Mouse (Mus musculus): ENCODE measurements around the gene Itpr2. TPM values are rescaled to one million over a fixed set of nuclear protein-coding genes. Genes with fewer than 3 reads are reported as not detected.

Itpr2 gene
- polyA plus RNA-seq, 1 experiment from 2014 or later = 19.4 TPM

DNA sequence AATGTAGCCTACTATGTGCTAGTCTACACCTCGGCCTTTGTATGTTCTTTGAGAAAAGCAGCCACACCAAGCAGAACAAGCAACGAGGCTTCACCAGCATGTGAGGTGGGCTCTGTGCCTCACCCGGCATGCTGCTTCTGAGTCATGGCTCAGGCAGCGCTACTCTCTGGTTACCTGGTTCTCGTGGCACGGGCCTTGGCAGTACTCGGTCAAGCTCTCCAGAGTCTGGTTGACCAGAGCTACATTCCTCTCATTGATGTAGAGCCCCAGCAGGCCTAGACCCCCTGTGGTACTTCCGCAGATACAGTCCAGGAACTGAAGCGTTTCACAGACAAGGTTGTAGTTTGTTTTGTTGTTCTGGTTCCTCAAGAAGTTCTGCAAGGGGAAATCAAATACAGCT is 272.5 kb downstream of the Itpr2 start:
- no peak overlapping the region for H3K4me3 ChIP-seq
- no peaks in the 10 kb centered on the region for H3K27me3 ChIP-seq (ENCODE audit: insufficient read depth, poor library complexity, severe bottlenecking)
- no peak for DNase-seq (ENCODE audit: low spot score)
- peaks cover 7% of the 10 kb centered on the region; the same call in 1 of the 2 replicates for H3K4me1 ChIP-seq
- H3K27ac ChIP-seq = no peak overlapping the region
- peaks cover 17% of the 10 kb centered on the region; the same call in 1 of the 2 replicates for H3K36me3 ChIP-seq
- no peaks in the 10 kb centered on the region for H3K9me3 ChIP-seq
- 71% methylated on average over 9 of the region's 9 CpGs for WGBS

DNA sequence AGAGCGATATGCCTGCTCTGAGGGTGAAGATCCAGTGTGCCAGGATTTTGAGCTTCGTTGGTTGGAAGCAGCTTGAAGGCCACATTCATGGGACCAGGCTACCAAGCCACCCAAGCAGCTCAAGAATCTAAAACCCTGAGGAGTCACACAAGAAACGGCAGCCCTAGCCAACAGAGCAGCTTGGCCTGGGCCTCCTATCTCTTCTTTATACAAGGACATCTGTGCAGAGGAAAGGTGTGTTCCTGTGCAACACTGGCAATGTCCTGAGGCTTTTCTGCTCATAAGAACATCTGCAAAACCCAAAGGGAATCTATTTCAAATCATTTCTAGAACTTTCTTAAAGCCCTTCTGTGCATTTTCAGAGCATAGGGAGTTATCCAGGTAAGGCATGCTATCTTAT is 274.0 kb downstream of the Itpr2 start:
- Histone ChIP-seq H3K27ac (no peak overlapping the region), H3K27me3 (ENCODE audit: insufficient read depth, poor library complexity, severe bottlenecking) (no peaks in the 10 kb centered on the region), H3K4me3 (no peak overlapping the region), H3K36me3 (peaks cover 17% of the 10 kb centered on the region; the same call in 1 of the 2 replicates), H3K9me3 (no peaks in the 10 kb centered on the region), H3K4me1 (peaks cover 7% of the 10 kb centered on the region; the same call in 1 of the 2 replicates)
- WGBS = 82% methylated on average over 3 of the region's 3 CpGs
- no peak for DNase-seq (ENCODE audit: low spot score)

DNA sequence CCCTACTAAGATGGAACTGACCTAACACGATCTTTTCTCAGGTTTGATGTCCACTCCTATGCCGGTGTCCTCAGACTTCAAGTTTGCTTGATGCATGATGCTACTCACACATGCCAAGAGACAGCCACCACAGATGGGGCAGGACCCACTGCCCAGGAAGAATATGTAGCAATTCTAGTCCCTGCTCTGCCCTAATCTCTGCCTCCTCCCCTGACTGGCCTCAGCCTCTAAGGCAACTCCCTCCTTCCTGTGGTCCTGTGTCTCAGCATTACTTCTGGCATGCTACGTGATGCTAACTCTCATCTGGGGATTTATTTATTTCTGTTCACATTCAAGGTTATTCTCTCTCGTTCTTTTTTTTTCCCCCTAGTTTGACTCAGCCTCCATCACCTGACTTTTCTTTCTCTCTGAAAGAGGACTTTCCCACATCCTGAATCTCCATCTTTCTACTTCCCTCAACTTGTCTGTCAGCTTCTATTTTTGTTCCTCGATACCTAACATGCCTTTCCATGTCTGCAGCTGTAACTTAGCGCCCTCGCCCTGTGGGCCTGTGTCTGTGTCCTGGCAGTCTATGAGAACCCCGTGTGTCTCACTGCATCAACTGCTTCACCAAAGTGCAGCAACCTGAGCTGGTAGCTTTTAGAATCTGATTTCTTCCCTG is 279.5 kb downstream of the Itpr2 start:
- H3K9me3 ChIP-seq = no peaks in the 10 kb centered on the region
- H3K4me3 ChIP-seq = no peak overlapping the region
- 63% methylated on average over 8 of the region's 8 CpGs for WGBS
- H3K27me3 ChIP-seq (ENCODE audit: insufficient read depth, poor library complexity, severe bottlenecking) = no peaks in the 10 kb centered on the region
- DNase-seq (ENCODE audit: low spot score) = no peak
- H3K4me1 ChIP-seq = peaks cover 27% of the 10 kb centered on the region
- H3K27ac ChIP-seq = peak overlapping the region; percentile 71
- H3K36me3 ChIP-seq = peaks cover 8% of the 10 kb centered on the region; the same call in 1 of the 2 replicates

DNA sequence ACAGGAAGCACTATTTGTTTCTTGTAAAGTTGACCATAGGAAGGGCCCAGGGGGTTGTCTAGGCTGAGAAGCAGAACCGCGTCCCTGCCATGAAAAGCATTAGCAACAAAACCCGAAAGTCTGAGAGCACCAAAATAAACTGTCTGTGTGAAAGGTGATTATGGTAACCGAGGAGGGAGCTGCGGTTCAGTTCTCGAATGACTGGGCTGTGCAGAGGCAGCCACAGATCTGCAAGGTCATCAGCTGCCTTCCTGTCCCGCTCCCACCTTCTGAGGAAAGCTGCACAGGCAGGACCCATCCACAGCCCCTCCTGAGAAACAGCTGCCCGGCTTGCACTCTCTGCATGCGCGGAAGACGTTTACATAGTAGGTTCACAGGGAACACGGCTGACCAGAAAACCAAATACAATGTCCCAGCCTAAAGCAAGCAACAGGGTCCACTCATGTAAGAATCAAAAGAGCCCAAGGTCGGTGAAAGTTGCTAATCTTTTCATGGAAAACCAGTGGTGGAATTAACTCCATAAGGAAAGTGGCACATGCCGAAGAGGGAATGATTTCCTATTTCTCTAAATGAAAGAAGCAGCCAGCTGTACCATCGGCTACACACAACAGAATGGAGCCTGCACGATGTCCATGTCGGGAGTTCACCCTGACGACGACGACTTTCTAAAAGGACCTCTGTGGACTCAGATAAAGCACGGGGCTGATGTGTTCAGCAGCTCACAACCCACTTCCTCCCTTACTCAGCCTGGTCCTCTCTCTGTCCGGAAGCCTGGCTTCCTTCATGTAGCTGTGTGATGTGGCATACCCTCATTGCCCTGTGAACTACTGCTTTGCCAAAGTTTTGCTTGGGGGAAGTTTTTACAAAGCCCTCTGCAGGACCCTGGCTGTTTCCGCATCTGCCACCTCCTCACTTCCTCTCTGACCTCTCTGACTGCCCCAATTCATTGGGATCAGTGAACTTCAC is 280.4 kb downstream of the Itpr2 start:
- Histone ChIP-seq H3K36me3 (peaks cover 4% of the 10 kb centered on the region; the same call in 1 of the 2 replicates), H3K27ac (peak overlapping the region; percentile 71), H3K4me3 (no peak overlapping the region), H3K4me1 (peaks cover 27% of the 10 kb centered on the region), H3K9me3 (no peaks in the 10 kb centered on the region), H3K27me3 (ENCODE audit: insufficient read depth, poor library complexity, severe bottlenecking) (no peaks in the 10 kb centered on the region)
- DNase-seq (ENCODE audit: low spot score) = no peak
- WGBS = 47% methylated on average over 23 of the region's 23 CpGs

DNA sequence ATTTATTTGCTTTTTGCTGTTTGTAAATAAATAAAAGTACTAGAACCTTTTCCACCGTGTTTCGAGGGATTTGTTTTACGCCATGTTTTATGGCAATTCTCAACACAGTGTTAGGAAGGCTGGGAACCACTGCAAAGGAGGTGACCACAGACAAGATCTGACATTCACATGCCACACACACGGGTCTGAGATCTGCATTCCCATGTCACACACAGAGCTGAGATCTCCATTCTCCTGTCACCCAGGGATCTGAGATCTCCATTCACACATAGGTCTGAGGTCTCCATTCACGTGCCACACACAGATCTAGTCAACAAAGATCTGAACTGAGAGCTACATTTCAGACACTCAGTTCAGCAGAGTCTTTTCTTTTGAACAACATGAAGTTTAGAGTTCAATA is 282.0 kb downstream of the Itpr2 start:
- 82% methylated on average over 5 of the region's 5 CpGs for WGBS
- no peak for DNase-seq (ENCODE audit: low spot score)
- Histone ChIP-seq H3K9me3 (no peaks in the 10 kb centered on the region), H3K36me3 (peaks cover 4% of the 10 kb centered on the region; the same call in 1 of the 2 replicates), H3K4me1 (peaks cover 28% of the 10 kb centered on the region), H3K27me3 (ENCODE audit: insufficient read depth, poor library complexity, severe bottlenecking) (no peaks in the 10 kb centered on the region), H3K4me3 (no peak overlapping the region), H3K27ac (no peak overlapping the region)

DNA sequence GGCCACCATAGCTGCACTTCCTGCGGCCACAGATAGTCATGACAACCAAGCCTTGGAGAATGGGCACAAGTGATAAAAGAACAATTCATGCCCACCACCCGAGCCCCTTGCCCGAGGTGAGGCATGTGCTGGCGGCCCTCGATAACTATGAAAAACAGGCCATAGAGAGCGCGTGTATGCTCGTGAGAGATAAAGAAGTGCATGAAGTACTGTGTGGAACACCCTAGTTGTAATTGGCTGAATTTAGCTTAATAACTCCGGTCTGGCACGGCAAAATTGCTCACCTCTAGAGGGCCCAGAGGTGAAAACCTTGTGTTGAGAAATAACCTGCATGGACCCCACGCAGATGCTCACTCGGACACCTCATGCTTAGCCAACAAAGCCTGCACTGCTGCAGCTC is 282.5 kb downstream of the Itpr2 start:
- H3K4me3 ChIP-seq = no peak overlapping the region
- DNase-seq (ENCODE audit: low spot score) = no peak
- peaks cover 2% of the 10 kb centered on the region; the same call in 1 of the 2 replicates for H3K36me3 ChIP-seq
- peaks cover 28% of the 10 kb centered on the region for H3K4me1 ChIP-seq
- no peak overlapping the region for H3K27ac ChIP-seq
- 88% methylated on average over 12 of the region's 12 CpGs for WGBS
- H3K9me3 ChIP-seq = no peaks in the 10 kb centered on the region
- no peaks in the 10 kb centered on the region for H3K27me3 ChIP-seq (ENCODE audit: insufficient read depth, poor library complexity, severe bottlenecking)

DNA sequence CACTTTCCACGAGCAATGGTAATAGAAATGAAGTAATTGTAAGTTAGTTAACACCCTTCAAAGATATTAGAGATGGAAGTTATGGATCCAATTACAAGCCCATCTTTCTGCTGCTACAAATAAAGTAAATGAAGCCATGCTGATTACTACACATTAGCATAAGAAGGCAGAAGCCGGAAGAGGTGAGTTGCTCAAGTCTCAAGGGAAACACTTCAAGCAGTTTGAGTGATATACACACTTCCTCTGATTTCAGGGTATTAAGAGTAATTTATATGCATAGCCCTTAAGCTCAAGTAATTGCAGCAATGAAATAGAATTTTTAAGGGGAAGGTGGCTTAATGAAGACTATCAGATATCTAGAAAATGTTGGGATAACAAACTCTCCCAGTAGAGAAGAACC is 286.7 kb downstream of the Itpr2 start:
- no peak for DNase-seq (ENCODE audit: low spot score)
- Histone ChIP-seq H3K27me3 (ENCODE audit: insufficient read depth, poor library complexity, severe bottlenecking) (no peaks in the 10 kb centered on the region), H3K36me3 (no peaks in the 10 kb centered on the region), H3K27ac (no peak overlapping the region), H3K4me3 (no peak overlapping the region), H3K4me1 (0 out of 2 replicates have a peak, but pooled peaks cover 6% of the 10 kb centered on the region), H3K9me3 (no peaks in the 10 kb centered on the region)
- 82% methylated on average over 2 of the region's 2 CpGs for WGBS

DNA sequence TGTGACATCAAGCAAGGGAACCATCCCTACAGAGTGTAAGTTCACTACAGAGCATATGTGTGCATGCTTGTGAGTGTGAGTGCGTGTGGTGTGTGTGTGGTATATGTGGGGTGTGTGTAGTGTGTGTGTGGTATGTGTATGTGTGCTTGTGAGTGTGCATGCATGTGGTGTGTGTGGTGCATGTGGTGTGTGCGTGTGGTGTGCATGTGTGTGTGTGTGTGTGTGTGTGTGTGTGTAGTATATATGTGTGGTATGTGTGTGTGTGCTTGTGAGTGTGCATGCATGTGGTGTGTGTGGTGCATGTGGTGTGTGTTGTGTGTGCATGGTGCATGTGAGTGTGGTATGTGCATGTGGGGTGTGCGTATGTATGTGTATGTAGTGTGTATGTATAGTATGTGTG is 289.7 kb downstream of the Itpr2 start:
- Histone ChIP-seq H3K36me3 (no peaks in the 10 kb centered on the region), H3K9me3 (no peaks in the 10 kb centered on the region), H3K27me3 (ENCODE audit: insufficient read depth, poor library complexity, severe bottlenecking) (no peaks in the 10 kb centered on the region), H3K4me3 (no peak overlapping the region), H3K4me1 (peaks cover 13% of the 10 kb centered on the region; the same call in 1 of the 2 replicates), H3K27ac (no peak overlapping the region)
- no peak for DNase-seq (ENCODE audit: low spot score)
- WGBS = 84% methylated on average over 3 of the region's 3 CpGs

DNA sequence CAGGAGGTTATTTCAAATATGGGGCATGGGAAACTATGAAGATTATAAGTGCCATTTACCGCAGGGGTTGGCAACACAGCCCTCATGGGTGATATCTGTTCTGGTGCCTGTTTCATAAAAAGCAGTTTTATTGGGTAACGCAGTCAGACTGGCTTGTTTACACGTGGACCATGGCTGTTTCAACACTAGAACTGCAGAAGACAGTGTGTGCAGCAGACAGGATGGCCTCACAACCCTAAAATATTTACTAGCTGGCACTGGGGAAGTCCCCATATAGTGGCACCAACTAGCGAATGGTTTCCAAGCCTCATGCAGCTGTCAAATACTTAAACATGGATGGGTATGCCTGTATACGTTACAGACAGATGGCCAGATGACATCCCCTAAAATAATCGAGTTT is 290.8 kb downstream of the Itpr2 start:
- 83% methylated on average over 6 of the region's 6 CpGs for WGBS
- H3K4me1 ChIP-seq = peaks cover 15% of the 10 kb centered on the region; the same call in 1 of the 2 replicates
- H3K36me3 ChIP-seq = no peaks in the 10 kb centered on the region
- no peak overlapping the region for H3K4me3 ChIP-seq
- no peaks in the 10 kb centered on the region for H3K9me3 ChIP-seq
- no peak overlapping the region for H3K27ac ChIP-seq
- no peak for DNase-seq (ENCODE audit: low spot score)
- no peaks in the 10 kb centered on the region for H3K27me3 ChIP-seq (ENCODE audit: insufficient read depth, poor library complexity, severe bottlenecking)

DNA sequence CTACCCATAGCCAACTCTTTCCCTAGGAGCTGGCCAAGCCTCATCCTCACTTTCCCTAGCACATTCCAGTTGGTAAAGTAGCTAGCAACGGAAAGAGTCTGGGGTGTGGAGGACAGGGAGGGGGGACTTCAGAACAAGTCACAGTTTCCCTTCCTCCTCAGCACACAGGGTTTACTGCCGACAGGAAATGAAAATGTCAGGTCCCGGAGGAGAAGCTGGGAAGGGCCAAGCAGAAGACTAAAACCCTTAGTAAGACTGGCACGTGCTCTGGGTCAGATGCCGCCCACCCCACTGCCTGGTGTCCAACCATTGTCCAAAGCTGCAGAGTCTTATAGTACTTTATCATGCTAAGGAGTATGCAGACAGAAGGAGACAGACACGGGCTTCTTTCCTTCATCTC is 293.0 kb downstream of the Itpr2 start:
- Histone ChIP-seq H3K27me3 (ENCODE audit: insufficient read depth, poor library complexity, severe bottlenecking) (no peaks in the 10 kb centered on the region), H3K4me1 (peaks cover 16% of the 10 kb centered on the region), H3K9me3 (no peaks in the 10 kb centered on the region), H3K36me3 (no peaks in the 10 kb centered on the region), H3K4me3 (no peak overlapping the region), H3K27ac (no peak overlapping the region)
- WGBS = 58% methylated on average over 6 of the region's 6 CpGs
- no peak for DNase-seq (ENCODE audit: low spot score)

DNA sequence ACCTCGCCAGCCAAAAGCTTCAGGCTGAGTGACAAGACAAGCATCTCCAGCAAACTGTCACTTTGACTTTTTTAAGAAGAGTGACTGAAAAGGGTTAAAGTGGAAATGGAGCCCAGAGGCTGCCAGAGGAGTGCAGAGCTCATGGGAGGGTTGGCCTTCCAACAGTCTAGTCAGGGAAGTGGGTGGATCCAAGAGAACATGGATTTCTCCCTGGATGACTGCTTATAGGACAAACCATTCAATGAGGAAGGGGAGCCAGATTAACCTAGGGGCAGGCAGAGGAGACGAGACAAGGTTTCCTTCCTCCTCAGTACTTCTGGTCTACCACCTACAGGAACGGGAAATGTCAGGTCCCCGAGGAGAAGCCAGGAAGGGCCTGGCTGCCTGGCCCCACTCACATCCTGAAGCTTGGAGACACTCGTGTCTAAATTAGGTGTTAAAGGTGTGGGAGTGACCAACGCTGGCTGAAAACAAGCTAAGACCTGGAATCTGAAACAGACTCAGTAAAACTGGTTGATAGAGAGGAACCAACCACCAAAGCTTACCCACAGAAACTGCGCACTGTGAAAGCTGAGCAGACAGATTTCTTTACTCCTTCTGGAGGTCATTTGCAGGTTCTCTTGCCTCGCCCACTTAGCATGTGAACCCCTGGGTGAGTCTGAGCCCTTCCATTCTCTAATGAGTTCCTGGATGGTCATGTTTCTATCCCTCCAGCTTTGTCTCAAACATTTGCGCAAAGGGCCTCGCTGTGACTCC is 294.6 kb downstream of the Itpr2 start:
- 68% methylated on average over 10 of the region's 10 CpGs for WGBS
- Histone ChIP-seq H3K27me3 (ENCODE audit: insufficient read depth, poor library complexity, severe bottlenecking) (no peaks in the 10 kb centered on the region), H3K9me3 (no peaks in the 10 kb centered on the region), H3K36me3 (no peaks in the 10 kb centered on the region), H3K27ac (peak overlapping the region; percentile 6; the same call in 1 of the 2 replicates), H3K4me1 (peaks cover 16% of the 10 kb centered on the region), H3K4me3 (no peak overlapping the region)
- no peak for DNase-seq (ENCODE audit: low spot score)

DNA sequence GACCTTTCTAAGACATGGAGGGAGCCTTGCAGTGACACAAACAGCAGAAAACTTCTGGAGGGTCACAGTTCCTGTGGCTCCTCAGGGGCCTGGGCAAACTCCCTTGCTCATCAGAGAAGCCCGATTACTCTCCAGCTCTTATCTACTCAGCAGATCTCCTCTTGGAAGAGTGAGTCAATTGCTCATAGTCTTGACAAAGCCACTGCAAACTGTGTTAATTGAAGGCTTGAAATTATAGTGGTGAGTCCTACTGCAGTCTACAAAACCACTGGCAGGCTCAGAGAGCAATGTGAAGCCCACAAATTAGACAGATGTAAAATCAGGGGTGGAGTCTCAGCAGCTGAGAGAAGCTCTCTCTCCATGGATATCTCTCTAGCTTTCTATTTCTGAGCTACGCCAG is 296.9 kb downstream of the Itpr2 start:
- H3K4me3 ChIP-seq = no peak overlapping the region
- 57% methylated on average over 2 of the region's 2 CpGs for WGBS
- H3K36me3 ChIP-seq = no peaks in the 10 kb centered on the region
- H3K27ac ChIP-seq = no peak overlapping the region
- peaks cover 16% of the 10 kb centered on the region for H3K4me1 ChIP-seq
- no peaks in the 10 kb centered on the region for H3K9me3 ChIP-seq
- no peaks in the 10 kb centered on the region for H3K27me3 ChIP-seq (ENCODE audit: insufficient read depth, poor library complexity, severe bottlenecking)
- DNase-seq (ENCODE audit: low spot score) = no peak
